Mouse (Mus musculus): ENCODE measurements around the gene Mndal.
A peak's percentile ranks its signal among the peaks of the same experiment; 100 is the strongest.
"Not testable (repeated sequence)": the region's sequence is repeated elsewhere in the genome, so short reads cannot be mapped to it uniquely, and the experiment has no call there.

The Mndal gene

GRCm38 (mm10) chr1:173889741-173890140 is 52.5 kb downstream of the Mndal start:
- DNase-seq (ENCODE audit: extremely low read depth, low read depth): not testable (repeated sequence)

DNA sequence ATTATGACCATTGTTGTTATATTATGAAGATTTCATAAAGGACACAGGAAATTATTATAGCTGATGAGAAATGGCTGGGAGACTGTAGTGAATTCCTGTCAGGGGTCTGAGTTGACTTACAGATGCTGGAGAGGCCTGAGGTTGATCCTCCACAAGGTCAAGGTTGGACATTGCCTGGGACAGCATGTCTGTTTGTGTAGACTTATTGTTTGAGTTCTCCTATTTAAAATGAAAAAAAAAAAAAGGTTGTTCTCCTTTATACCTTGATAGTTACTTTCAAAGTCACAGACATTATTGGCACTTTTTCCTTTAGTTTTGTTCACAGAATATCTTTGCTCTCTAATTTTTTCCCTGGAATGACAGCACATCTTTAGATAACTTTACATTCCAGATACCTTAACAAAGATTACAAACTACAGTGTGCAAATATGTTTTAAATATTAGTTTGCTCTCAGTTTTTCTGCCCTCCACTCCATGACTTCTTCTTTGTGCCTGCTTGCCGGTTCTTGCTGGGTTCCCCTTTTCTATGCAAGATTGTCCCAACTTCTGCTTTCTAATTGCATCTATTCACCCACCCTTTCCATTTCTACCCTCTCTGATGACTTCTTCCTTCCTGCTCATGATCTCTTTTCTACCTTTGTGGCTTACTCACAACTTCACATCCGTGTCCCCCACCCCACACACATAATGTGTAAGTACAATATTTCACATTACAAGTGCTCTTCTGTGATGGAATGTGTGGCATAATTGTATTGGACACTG is 55.1 kb downstream of the Mndal start:
- not testable (repeated sequence) for DNase-seq (ENCODE audit: extremely low read depth, low read depth)

DNA sequence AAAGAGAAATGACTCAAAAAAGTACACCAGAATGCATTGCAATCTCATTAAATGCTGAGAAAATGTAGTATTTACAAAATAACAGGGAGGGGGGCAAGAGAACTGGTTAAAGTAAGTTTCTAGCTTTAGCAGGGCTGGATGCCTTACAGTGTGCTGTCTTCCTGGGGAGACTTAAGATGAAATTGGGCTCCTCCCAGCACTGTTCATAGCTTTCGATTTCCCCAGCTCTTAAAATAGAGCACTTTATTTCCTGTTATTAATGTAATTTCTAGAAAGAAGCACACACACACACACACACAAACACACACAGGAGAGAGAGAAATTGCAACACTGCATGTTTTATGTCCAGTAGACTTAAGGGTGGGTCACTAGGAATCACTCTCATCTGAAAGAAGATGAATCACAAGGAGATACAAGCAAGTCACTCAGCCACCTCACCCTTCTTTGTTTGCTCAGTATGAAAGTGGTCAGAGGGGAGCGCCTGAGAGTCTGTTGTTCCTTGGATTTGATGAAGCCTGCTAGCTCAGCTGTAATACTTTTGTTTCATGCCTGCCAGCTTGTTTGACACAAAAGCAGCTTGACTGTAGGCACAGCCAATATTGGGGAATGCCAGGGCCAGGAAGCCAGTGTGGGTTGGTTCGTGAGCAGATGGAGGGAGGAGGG is 62.2 kb downstream of the Mndal start:
- not testable (repeated sequence) for DNase-seq (ENCODE audit: extremely low read depth, low read depth)

- DNase-seq (ENCODE audit: extremely low read depth, low read depth): not testable (repeated sequence)
Observed at GRCm38 (mm10) chr1:173879225-173879987, 62.9 kb downstream of the Mndal start.

DNA sequence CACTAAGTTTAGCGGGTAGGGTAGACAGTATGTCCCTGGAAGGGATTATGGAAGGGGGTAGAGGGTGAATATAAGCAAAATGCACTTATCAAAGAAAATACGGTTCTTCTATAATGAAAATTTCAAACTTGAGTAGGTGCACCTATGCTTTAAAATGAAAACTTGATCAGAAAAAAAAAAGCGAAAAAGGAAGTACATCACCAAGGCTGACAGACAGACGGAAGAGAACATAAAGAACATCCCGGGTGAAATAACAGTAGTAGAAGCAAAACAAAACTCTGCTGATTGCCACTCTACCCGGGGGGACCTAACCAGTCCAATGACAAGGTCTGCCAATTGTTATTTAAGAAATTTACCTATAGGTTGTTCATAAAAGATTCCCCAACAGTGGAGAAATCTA is 64.0 kb downstream of the Mndal start:
- DNase-seq (ENCODE audit: extremely low read depth, low read depth): not testable (repeated sequence)

- not testable (repeated sequence) for DNase-seq (ENCODE audit: extremely low read depth, low read depth)
Observed at GRCm38 (mm10) chr1:173877125-173877524, 65.2 kb downstream of the Mndal start.

DNA sequence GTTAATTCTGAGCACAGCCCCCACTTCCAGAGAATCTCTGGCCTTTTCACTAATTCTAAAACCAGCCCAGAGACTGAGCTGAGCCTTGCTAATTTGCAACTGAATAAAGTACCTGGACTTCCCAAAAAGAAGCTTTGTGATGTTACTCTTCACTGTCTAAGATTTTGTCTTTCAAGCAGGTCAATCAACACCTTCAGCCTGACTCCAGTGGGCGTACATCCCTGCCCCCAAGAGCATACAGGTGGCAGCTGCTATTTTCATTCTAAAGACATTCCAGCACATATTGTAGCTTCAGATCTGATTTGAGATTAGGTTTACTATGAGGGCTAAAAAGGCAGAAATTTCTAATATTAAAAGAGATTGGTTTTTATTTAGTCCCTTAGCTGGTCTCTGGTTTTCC is 73.7 kb downstream of the Mndal start:
- DNase-seq (ENCODE audit: extremely low read depth, low read depth): not testable (repeated sequence)

GRCm38 (mm10) chr1:173866504-173866903 is 75.8 kb downstream of the Mndal start:
- no peak for DNase-seq (ENCODE audit: extremely low read depth, low read depth)

DNA sequence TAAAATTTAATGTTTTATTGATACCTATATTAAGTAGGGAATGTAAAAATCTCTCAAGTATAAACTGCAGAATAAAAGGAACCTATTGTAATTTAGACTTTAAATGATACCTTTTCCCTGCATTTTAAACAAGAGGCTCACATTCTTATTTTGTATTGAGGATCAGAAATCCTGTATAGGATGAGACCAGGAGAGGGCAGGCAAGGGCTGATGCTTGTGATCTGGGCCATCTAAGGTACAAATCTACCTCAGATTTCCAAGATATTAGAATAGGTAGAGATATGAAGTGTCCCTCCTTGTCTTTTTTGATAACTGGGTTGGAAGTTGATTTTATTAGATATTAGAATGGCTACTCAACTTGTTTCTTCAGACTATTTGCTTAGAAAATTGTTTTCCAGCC is 88.6 kb downstream of the Mndal start:
- DNase-seq (ENCODE audit: extremely low read depth, low read depth): not testable (repeated sequence)

DNA sequence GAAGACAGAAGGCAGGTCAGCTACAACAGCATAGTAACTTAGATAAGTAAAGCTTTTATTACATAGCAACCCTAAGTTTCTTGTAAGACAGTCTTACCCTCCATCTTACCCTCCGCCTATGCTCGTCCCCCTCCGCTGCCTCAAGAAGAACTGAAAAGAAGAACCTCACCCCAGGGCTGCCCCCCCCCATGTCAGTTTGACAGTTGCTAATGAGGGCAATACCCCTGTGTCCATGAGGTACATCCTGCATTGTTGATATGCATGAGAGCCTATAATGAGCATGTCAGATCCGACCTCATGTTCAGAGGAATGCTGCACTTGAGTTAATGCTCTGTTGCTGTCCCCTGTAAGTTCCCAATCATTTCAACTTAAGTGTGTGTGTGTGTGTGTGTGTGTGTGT is 89.4 kb downstream of the Mndal start:
- DNase-seq (ENCODE audit: extremely low read depth, low read depth): not testable (repeated sequence)

DNA sequence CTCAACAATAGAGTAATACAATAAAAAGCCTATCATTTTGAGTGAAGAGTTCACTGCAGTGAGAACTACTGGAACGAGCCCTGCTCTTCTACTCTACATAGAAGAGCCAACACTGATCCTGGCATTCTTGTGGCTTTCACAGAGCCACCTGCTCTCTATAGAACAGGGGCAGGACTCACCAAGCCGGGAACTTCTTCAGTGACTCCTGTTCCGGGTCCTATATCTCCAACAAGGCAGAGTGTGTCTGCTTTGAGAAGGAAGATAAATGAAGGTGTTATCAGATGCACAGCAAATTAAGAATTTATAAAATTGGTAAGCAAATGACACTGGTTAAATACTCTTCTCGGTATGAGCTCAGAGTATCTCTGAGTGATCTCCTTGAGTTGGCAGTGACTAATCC is 96.1 kb downstream of the Mndal start:
- DNase-seq (ENCODE audit: extremely low read depth, low read depth): not testable (repeated sequence)

DNA sequence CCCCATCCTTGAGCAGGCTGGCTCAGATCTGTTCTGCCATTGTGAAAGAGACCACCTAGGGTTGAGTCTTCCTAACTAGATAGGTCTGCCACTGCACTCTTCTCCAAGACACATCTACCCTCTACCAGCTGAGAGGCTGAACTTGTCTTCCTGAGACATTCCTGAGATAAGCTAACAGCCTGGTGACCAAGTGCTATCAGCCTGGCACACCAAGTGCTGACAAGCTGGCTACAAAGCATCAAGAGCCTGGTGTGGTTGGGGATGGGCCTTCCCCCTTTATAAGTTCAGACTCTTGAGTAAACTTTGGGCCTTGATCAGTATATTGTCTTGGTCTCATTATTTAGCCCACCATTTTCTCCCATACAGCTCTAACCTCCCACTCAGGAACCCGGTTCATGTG is 97.5 kb downstream of the Mndal start:
- DNase-seq (ENCODE audit: extremely low read depth, low read depth): no peak

DNA sequence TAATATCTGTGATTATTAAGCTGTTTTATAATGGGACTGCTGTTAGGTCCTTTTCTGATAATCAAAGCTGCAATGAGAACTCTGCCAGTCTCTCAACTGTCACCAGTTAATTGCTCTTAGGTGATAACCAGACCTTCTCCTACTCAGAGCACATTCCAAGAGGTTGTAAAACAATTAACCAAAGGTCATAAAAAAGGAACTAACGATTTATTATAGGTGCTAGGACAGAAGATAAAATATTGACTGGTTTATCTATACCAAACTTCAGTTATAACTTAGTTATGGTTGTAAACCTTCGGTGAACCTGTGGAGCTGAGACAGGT is 120.8 kb downstream of the Mndal start:
- DNase-seq (ENCODE audit: extremely low read depth, low read depth): not testable (repeated sequence)

GRCm38 (mm10) chr1:173820794-173821480 is 121.4 kb downstream of the Mndal start:
- DNase-seq (ENCODE audit: extremely low read depth, low read depth): not testable (repeated sequence)

- peak; percentile 67 for DNase-seq (ENCODE audit: extremely low read depth, low read depth)
Observed at GRCm38 (mm10) chr1:173809294-173809693, 133.0 kb downstream of the Mndal start.

GRCm38 (mm10) chr1:173802689-173803281 is 139.5 kb downstream of the Mndal start:
- not testable (repeated sequence) for DNase-seq (ENCODE audit: extremely low read depth, low read depth)

- not testable (repeated sequence) for DNase-seq (ENCODE audit: extremely low read depth, low read depth)
Observed at GRCm38 (mm10) chr1:173802207-173802606, 140.1 kb downstream of the Mndal start.

DNA sequence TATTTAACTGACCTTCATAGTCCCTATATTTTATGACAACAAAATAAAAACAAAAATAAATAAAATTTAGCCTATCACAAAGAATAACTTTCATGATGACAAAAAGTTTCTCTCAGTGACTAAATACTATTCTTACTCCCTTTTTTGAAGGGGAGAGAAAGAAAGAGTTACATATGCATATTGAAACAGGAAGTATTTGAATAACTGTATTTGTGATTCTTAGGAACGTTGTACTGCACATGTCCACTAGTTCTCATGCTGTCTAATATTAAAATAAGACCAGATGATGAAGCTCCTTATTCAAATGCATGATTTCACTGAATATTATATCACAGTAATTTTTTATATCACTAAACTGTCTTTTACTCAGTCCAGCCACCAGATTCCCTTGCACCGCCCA is 140.5 kb downstream of the Mndal start:
- DNase-seq (ENCODE audit: extremely low read depth, low read depth): not testable (repeated sequence)
